Mouse (Mus musculus) G1E (cell line): ENCODE data around the gene Ephb1.

ENCODE experiments used
- CTCF ChIP-seq: IDR thresholded peaks from 2 replicates; pipeline ENCODE4 v1.5.1; 2012; ENCODE audit warnings: low read depth, low read length, inconsistent platforms, mixed read lengths
- GATA1 ChIP-seq: IDR thresholded peaks from 2 replicates; pipeline ENCODE4 v1.6.1; 2012; ENCODE audit warnings: borderline replicate concordance, low read length, inconsistent platforms, mixed read lengths
- POLR2AphosphoS5 ChIP-seq: IDR thresholded peaks from 2 replicates; pipeline ENCODE4 v1.6.1; 2012; ENCODE audit warnings: low read depth, low read length, inconsistent platforms; ENCODE audit not compliant: insufficient replicate concordance
- TAL1 ChIP-seq: conservative IDR thresholded peaks from 2 replicates; pipeline ENCODE4 v1.6.1; 2012; ENCODE audit warnings: low read depth, low read length, inconsistent platforms, mixed read lengths

DNA sequence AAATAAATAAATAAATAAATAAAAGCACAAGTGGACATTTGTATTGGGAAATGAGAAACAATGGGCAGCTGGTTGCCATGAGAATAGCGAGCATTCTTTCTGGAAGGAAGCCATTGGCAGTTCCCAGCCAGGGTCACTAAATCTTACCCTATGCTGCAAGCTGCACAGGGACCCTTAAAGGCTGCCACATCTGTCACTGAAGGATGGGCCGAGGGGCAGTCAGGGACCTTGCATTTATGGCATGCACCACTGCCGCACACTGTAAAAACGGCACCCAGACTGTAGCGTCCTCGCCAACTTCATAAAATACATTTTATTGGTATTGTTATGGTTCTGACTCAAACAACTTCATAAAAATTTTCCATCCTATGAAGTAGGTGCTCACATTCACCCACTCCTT, 39.1 kb downstream of the Ephb1 start:
- TF ChIP-seq CTCF: no peak
- TF ChIP-seq GATA1: no peak
- no peak for TF ChIP-seq TAL1
- no peak for TF ChIP-seq POLR2AphosphoS5
